ENCODE assay signal across 8 mouse cellular contexts in the genomic region with DNA sequence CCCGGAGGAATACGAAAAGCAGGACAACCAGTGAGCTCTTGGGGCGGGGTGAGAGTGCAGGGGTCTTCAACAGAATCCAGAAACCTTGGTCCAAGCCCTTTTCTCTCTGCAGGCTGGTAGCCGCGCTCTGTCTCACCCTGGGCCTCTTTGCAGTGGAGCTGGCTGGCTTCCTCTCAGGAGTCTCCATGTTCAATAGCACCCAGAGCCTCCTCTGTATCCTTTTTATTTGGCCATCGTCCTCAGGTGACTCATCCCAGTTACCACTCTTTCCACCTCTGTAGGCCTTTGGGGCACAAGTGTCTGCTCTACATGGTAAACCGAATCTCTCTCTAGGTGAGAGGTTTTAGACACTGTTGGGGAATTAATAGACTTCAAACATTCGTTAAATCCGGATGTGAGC. TPM values are rescaled to one million over a fixed set of nuclear protein-coding genes. Genes with fewer than 3 reads are reported as not detected.
DNase-seq lines count a peak whose midpoint lies in the region; ATAC-seq lines count a peak whose summit lies in the region.

No protein-coding gene starts in this region.

- peak overlapping the region; percentile 93 for H3K27ac ChIP-seq in lung, embryonic 15.5 days
- peak overlapping the region; percentile 98 for H3K27ac ChIP-seq in embryonic facial prominence, embryonic 14.5 days (replicated peaks; ENCODE audit: low read depth, low read length)
- peak overlapping the region; percentile 83 for H3K27ac ChIP-seq in intestine, embryonic 16.5 days (ENCODE audit: low read length)
- peak overlapping the region; percentile 88; the same call in 1 of the 2 replicates for H3K27ac ChIP-seq in neural tube, embryonic 14.5 days (ENCODE audit: low read depth, low read length)

- H3K4me2 ChIP-seq in lung, embryonic 15.5 days: peak overlapping the region; percentile 84
- peak overlapping the region; percentile 66 for H3K4me2 ChIP-seq in embryonic facial prominence, embryonic 14.5 days (ENCODE audit: low read depth, low read length)
- H3K4me2 ChIP-seq in intestine, embryonic 16.5 days (ENCODE audit: low read depth, low read length): peak overlapping the region; percentile 76
- H3K4me2 ChIP-seq in neural tube, embryonic 14.5 days (ENCODE audit: low read depth, low read length): peak overlapping the region; percentile 82

- DNase-seq in lung, postnatal 4 days: no peak
- DNase-seq in embryonic facial prominence, embryonic 14.5 days (ENCODE audit: low spot score): no peak
- no peak for DNase-seq in thymus, postnatal 4 days
- DNase-seq in adrenal gland, postnatal 4 days (ENCODE audit: low spot score in 2 of 2): no peak
- DNase-seq in adrenal gland, adult 2 months: no peak

- H3K9ac ChIP-seq in lung, embryonic 15.5 days: peak overlapping the region; percentile 78
- peak overlapping the region; percentile 91 for H3K9ac ChIP-seq in embryonic facial prominence, embryonic 14.5 days (ENCODE audit: low read depth, low read length)
- H3K9ac ChIP-seq in intestine, embryonic 16.5 days (ENCODE audit: low read depth, low read length): peak overlapping the region; percentile 77
- peak overlapping the region; percentile 65 for H3K9ac ChIP-seq in neural tube, embryonic 14.5 days (replicated peaks; ENCODE audit: low read depth, low read length)

- H3K9me3 ChIP-seq in lung, embryonic 15.5 days: no peaks in the 10 kb centered on the region
- no peaks in the 10 kb centered on the region for H3K9me3 ChIP-seq in embryonic facial prominence, embryonic 14.5 days (ENCODE audit: control insufficient read depth, low read length)
- H3K9me3 ChIP-seq in intestine, embryonic 16.5 days (ENCODE audit: control insufficient read depth, low read length): no peaks in the 10 kb centered on the region
- no peaks in the 10 kb centered on the region for H3K9me3 ChIP-seq in neural tube, embryonic 14.5 days (ENCODE audit: control insufficient read depth, low read length)

- no peaks in the 10 kb centered on the region for H3K36me3 ChIP-seq in lung, embryonic 15.5 days
- no peaks in the 10 kb centered on the region for H3K36me3 ChIP-seq in embryonic facial prominence, embryonic 14.5 days (ENCODE audit: control insufficient read depth, insufficient read depth, low read length)
- no peaks in the 10 kb centered on the region for H3K36me3 ChIP-seq in intestine, embryonic 16.5 days (ENCODE audit: control insufficient read depth, insufficient read depth, low read length)
- H3K36me3 ChIP-seq in neural tube, embryonic 14.5 days (ENCODE audit: control insufficient read depth, insufficient read depth, low read length): no peaks in the 10 kb centered on the region

- ATAC-seq in lung, embryonic 15.5 days (ENCODE audit: borderline replicate concordance, extremely low read depth, low FRiP score, low TSS enrichment): no peak
- no peak for ATAC-seq in embryonic facial prominence, embryonic 14.5 days (ENCODE audit: low read depth)
- ATAC-seq in intestine, embryonic 16.5 days: no peak
- no peak for ATAC-seq in neural tube, embryonic 14.5 days (ENCODE audit: low read depth)

- 21% methylated on average over 9 of the region's 9 CpGs for WGBS in lung, embryonic 15.5 days
- WGBS in embryonic facial prominence, embryonic 14.5 days: 28% methylated on average over 8 of the region's 9 CpGs
- WGBS in intestine, embryonic 16.5 days: 27% methylated on average over 9 of the region's 9 CpGs
- WGBS in neural tube, embryonic 14.5 days: 25% methylated on average over 9 of the region's 9 CpGs

- no peaks in the 10 kb centered on the region for H3K27me3 ChIP-seq in lung, embryonic 15.5 days
- no peaks in the 10 kb centered on the region for H3K27me3 ChIP-seq in embryonic facial prominence, embryonic 14.5 days (replicated peaks; ENCODE audit: control insufficient read depth, insufficient read depth, low read length)
- H3K27me3 ChIP-seq in intestine, embryonic 16.5 days (replicated peaks; ENCODE audit: control insufficient read depth, insufficient read depth, low read length): no peaks in the 10 kb centered on the region
- no peaks in the 10 kb centered on the region for H3K27me3 ChIP-seq in neural tube, embryonic 14.5 days (ENCODE audit: control insufficient read depth, insufficient read depth, low read length)

- peak overlapping the region; percentile 69 for H3K4me3 ChIP-seq in lung, embryonic 15.5 days
- H3K4me3 ChIP-seq in embryonic facial prominence, embryonic 14.5 days (ENCODE audit: low read depth, low read length): peak overlapping the region; percentile 67
- peak overlapping the region; percentile 56 for H3K4me3 ChIP-seq in intestine, embryonic 16.5 days (ENCODE audit: low read length)
- H3K4me3 ChIP-seq in neural tube, embryonic 14.5 days (ENCODE audit: low read depth, low read length): peak overlapping the region; percentile 60

- H3K4me1 ChIP-seq in lung, embryonic 15.5 days: peaks cover 46% of the 10 kb centered on the region
- H3K4me1 ChIP-seq in embryonic facial prominence, embryonic 14.5 days (ENCODE audit: control insufficient read depth, insufficient read depth, low read length): peaks cover 6% of the 10 kb centered on the region; the same call in 1 of the 2 replicates
- H3K4me1 ChIP-seq in intestine, embryonic 16.5 days (ENCODE audit: control insufficient read depth, insufficient read depth, low read length): peaks cover 37% of the 10 kb centered on the region
- peaks cover 21% of the 10 kb centered on the region for H3K4me1 ChIP-seq in neural tube, embryonic 14.5 days (ENCODE audit: control insufficient read depth, insufficient read depth, low read length)

RNA-seq across cellular contexts. Expression of gene Tmem107, which starts 0.7 kb away (rescaled TPM):
- 69.3 and 71.1 TPM in 2 replicates for polyA plus RNA-seq in lung, embryonic 15.5 days (2015; fragmentation: Nextera tagmentation; extraction: Ambion mirVana)
- polyA plus RNA-seq in embryonic facial prominence, embryonic 14.5 days (2014; fragmentation: Nextera tagmentation; extraction: Ambion mirVana): 65.6 and 87.8 TPM in 2 replicates
- 38.6 and 44.8 TPM in 2 replicates for polyA plus RNA-seq in intestine, embryonic 16.5 days (2015; fragmentation: Nextera tagmentation; extraction: Ambion mirVana)
- 24.7 and 27.7 TPM in 2 replicates for polyA plus RNA-seq in neural tube, embryonic 14.5 days (2014; fragmentation: Nextera tagmentation; extraction: Ambion mirVana)
- 10 to 100 TPM; 20.6 TPM for total RNA-seq in adrenal gland, postnatal 4 days (2021)
- total RNA-seq in adrenal gland, adult 2 months (2021): 10 to 100 TPM in 1 of 2 experiments, 1 to 10 TPM in 1; 9.5 to 16.9 TPM
- polyA plus RNA-seq in adrenal gland, adult 2 months (2012; rRNA removed): 46.6 and 49.1 TPM in 2 replicates

RNA-seq across cellular contexts. Expression of gene Borcs6, which starts 11.7 kb away (rescaled TPM):
- polyA plus RNA-seq in lung, embryonic 15.5 days (2015; fragmentation: Nextera tagmentation; extraction: Ambion mirVana): 9.1 and 10.3 TPM in 2 replicates
- polyA plus RNA-seq in embryonic facial prominence, embryonic 14.5 days (2014; fragmentation: Nextera tagmentation; extraction: Ambion mirVana): 12.1 and 12.4 TPM in 2 replicates
- polyA plus RNA-seq in intestine, embryonic 16.5 days (2015; fragmentation: Nextera tagmentation; extraction: Ambion mirVana): 8.0 and 8.6 TPM in 2 replicates
- 16.1 and 17.7 TPM in 2 replicates for polyA plus RNA-seq in neural tube, embryonic 14.5 days (2014; fragmentation: Nextera tagmentation; extraction: Ambion mirVana)
- total RNA-seq in adrenal gland, postnatal 4 days (2021): 10 to 100 TPM; 24.3 to 26.0 TPM
- total RNA-seq in adrenal gland, adult 2 months (2021): 10 to 100 TPM; 21.3 to 26.4 TPM
- polyA plus RNA-seq in adrenal gland, adult 2 months (2012; rRNA removed): 38.9 and 41.4 TPM in 2 replicates

RNA-seq across cellular contexts. Expression of gene Vamp2, which starts 17.0 kb away (rescaled TPM):
- 61.6 and 66.6 TPM in 2 replicates for polyA plus RNA-seq in lung, embryonic 15.5 days (2015; fragmentation: Nextera tagmentation; extraction: Ambion mirVana)
- 89.1 and 97.0 TPM in 2 replicates for polyA plus RNA-seq in embryonic facial prominence, embryonic 14.5 days (2014; fragmentation: Nextera tagmentation; extraction: Ambion mirVana)
- polyA plus RNA-seq in intestine, embryonic 16.5 days (2015; fragmentation: Nextera tagmentation; extraction: Ambion mirVana): 65.8 TPM in 2 replicates
- 337 and 385 TPM in 2 replicates for polyA plus RNA-seq in neural tube, embryonic 14.5 days (2014; fragmentation: Nextera tagmentation; extraction: Ambion mirVana)
- 100 to 1,000 TPM; 208 to 226 TPM for total RNA-seq in adrenal gland, postnatal 4 days (2021)
- 100 to 1,000 TPM; 104 to 130 TPM for total RNA-seq in adrenal gland, adult 2 months (2021)
- 425 and 479 TPM in 2 replicates for polyA plus RNA-seq in adrenal gland, adult 2 months (2012; rRNA removed)

RNA-seq across cellular contexts. Expression of gene Per1, which starts 23.8 kb away (rescaled TPM):
- 21.7 and 24.0 TPM in 2 replicates for polyA plus RNA-seq in lung, embryonic 15.5 days (2015; fragmentation: Nextera tagmentation; extraction: Ambion mirVana)
- polyA plus RNA-seq in embryonic facial prominence, embryonic 14.5 days (2014; fragmentation: Nextera tagmentation; extraction: Ambion mirVana): 21.5 and 28.2 TPM in 2 replicates
- 13.6 and 13.7 TPM in 2 replicates for polyA plus RNA-seq in intestine, embryonic 16.5 days (2015; fragmentation: Nextera tagmentation; extraction: Ambion mirVana)
- polyA plus RNA-seq in neural tube, embryonic 14.5 days (2014; fragmentation: Nextera tagmentation; extraction: Ambion mirVana): 6.5 and 9.4 TPM in 2 replicates
- 100 to 1,000 TPM in 1 of 2 experiments, 10 to 100 TPM in 1; 99.4 to 130 TPM for total RNA-seq in adrenal gland, postnatal 4 days (2021)
- 10 to 100 TPM; 55.0 to 75.9 TPM for total RNA-seq in adrenal gland, adult 2 months (2021)
- polyA plus RNA-seq in adrenal gland, adult 2 months (2012; rRNA removed): 41.3 and 76.1 TPM in 2 replicates

RNA-seq across cellular contexts. Expression of gene Aurkb, which starts 25.8 kb away (rescaled TPM):
- 207 and 211 TPM in 2 replicates for polyA plus RNA-seq in lung, embryonic 15.5 days (2015; fragmentation: Nextera tagmentation; extraction: Ambion mirVana)
- polyA plus RNA-seq in embryonic facial prominence, embryonic 14.5 days (2014; fragmentation: Nextera tagmentation; extraction: Ambion mirVana): 92.5 and 112 TPM in 2 replicates
- polyA plus RNA-seq in intestine, embryonic 16.5 days (2015; fragmentation: Nextera tagmentation; extraction: Ambion mirVana): 114 and 139 TPM in 2 replicates
- 8.7 and 12.8 TPM in 2 replicates for polyA plus RNA-seq in neural tube, embryonic 14.5 days (2014; fragmentation: Nextera tagmentation; extraction: Ambion mirVana)
- total RNA-seq in adrenal gland, postnatal 4 days (2021): 10 to 100 TPM; 41.5 to 41.7 TPM
- total RNA-seq in adrenal gland, adult 2 months (2021): 1 to 10 TPM; 1.7 to 2.8 TPM
- 10.8 and 11.2 TPM in 2 replicates for polyA plus RNA-seq in adrenal gland, adult 2 months (2012; rRNA removed)
